Mouse (Mus musculus) MEL (cell line): ENCODE data around the gene Lmntd1. TPM values are rescaled to one million over a fixed set of nuclear protein-coding genes. Genes with fewer than 3 reads are reported as not detected.
A peak's percentile ranks its signal among the peaks of the same experiment; 100 is the strongest.

Experiments used
- DNase-seq: peaks from one replicate; pipeline ENCODE4 v3.0.0; 2011; ENCODE audit warnings: low read depth, low spot score
- H3K27ac ChIP-seq: 2 replicates; pipeline ENCODE4 v1.5.1; 2012; ENCODE audit warnings: low read depth, mild to moderate bottlenecking, control low read depth, low read length, moderate library complexity; ENCODE audit not compliant: control insufficient read depth
- H3K27me3 ChIP-seq, 2 experiments: fragments of 150-350 bp in 1 of 2; sonication (generic) in 1 of 2; 2 replicates each; pipeline ENCODE4 v1.6.1; 2012; ENCODE audit warnings: low read length in 2 of 2, mild to moderate bottlenecking in 2 of 2, improper control_type of control experiment in 1 of 2, moderate library complexity in 1 of 2; ENCODE audit not compliant: insufficient read depth in 2 of 2, control insufficient read depth in 1 of 2
- H3K36me3 ChIP-seq, 2 experiments: 2 replicates each; pipeline ENCODE4 v1.6.1; 2012 to 2014; ENCODE audit warnings: low read length in 2 of 2, improper control_type of control experiment in 1 of 2, inconsistent platforms in 1 of 2, mild to moderate bottlenecking in 1 of 2; ENCODE audit not compliant: insufficient read depth in 2 of 2, control insufficient read depth in 1 of 2
- H3K4me1 ChIP-seq, 2 experiments: fragments of 150-350 bp in 1 of 2; sonication (generic) in 1 of 2; 2 replicates each; pipeline ENCODE4 v1.6.1; 2012; ENCODE audit warnings: low read length in 2 of 2, improper control_type of control experiment in 1 of 2, mild to moderate bottlenecking in 1 of 2; ENCODE audit not compliant: insufficient read depth in 2 of 2, control insufficient read depth in 1 of 2
- H3K4me3 ChIP-seq, 2 experiments: fragments of 150-350 bp in 1 of 2; sonication (generic) in 1 of 2; 2 replicates each; pipeline ENCODE4 v1.5.1; 2012; ENCODE audit warnings: low read depth in 2 of 2, low read length in 2 of 2, mild to moderate bottlenecking in 2 of 2, moderate library complexity in 2 of 2, control low read depth in 1 of 2, improper control_type of control experiment in 1 of 2; ENCODE audit not compliant: control insufficient read depth in 1 of 2, insufficient read depth in 1 of 2
- H3K79me2 ChIP-seq: 2 replicates; pipeline ENCODE4 v1.6.1; 2012; ENCODE audit warnings: mild to moderate bottlenecking, low read length, moderate library complexity; ENCODE audit not compliant: control insufficient read depth, poor library complexity, insufficient read depth
- H3K9ac ChIP-seq: 2 replicates; pipeline ENCODE4 v1.6.1; 2012; ENCODE audit warnings: low read depth, mild to moderate bottlenecking, control low read depth, low read length, moderate library complexity; ENCODE audit not compliant: control insufficient read depth, poor library complexity, severe bottlenecking
- H3K9me3 ChIP-seq: fragments of 150-350 bp; sonication (generic); replicated peaks from 2 replicates; pipeline ENCODE4 v1.6.1; 2012; ENCODE audit warnings: mild to moderate bottlenecking, low read length, improper control_type of control experiment, moderate library complexity; ENCODE audit not compliant: insufficient read depth
- BHLHE40 ChIP-seq: IDR thresholded peaks from 2 replicates; pipeline ENCODE4 v1.6.1; 2012; ENCODE audit warnings: low read depth, mild to moderate bottlenecking, inconsistent platforms, low read length, improper control_type of control experiment, borderline replicate concordance
- CTCF ChIP-seq, 3 experiments: IDR thresholded peaks in 2 of 3; conservative IDR thresholded peaks in 1 of 3; 2 replicates each; pipeline ENCODE4 v1.5.1; 2011 to 2012; ENCODE audit warnings: low read length in 3 of 3, low read depth in 2 of 3, mild to moderate bottlenecking in 2 of 3, improper control_type of control experiment in 1 of 3, inconsistent platforms in 1 of 3, mixed read lengths in 1 of 3, moderate library complexity in 1 of 3; ENCODE audit not compliant: control insufficient read depth in 1 of 3, insufficient read depth in 1 of 3, poor library complexity in 1 of 3, severe bottlenecking in 1 of 3
- GABPA ChIP-seq: IDR thresholded peaks from 2 replicates; pipeline ENCODE4 v1.6.1; 2012; ENCODE audit warnings: low read depth, mild to moderate bottlenecking, inconsistent platforms, low read length, improper control_type of control experiment, moderate library complexity
- HCFC1 ChIP-seq: IDR thresholded peaks from 2 replicates; pipeline ENCODE4 v1.6.1; 2012; ENCODE audit warnings: low read depth, mild to moderate bottlenecking, inconsistent platforms, low read length, improper control_type of control experiment, moderate library complexity
- KAT2A ChIP-seq: conservative IDR thresholded peaks from 2 replicates; pipeline ENCODE4 v1.6.1; 2012; ENCODE audit warnings: low read depth, low read length, improper control_type of control experiment, inconsistent platforms
- MXI1 ChIP-seq: IDR thresholded peaks from 2 replicates; pipeline ENCODE4 v1.6.1; 2011; ENCODE audit warnings: mild to moderate bottlenecking, low read depth, low read length, improper control_type of control experiment
- MYC ChIP-seq: IDR thresholded peaks from 2 replicates; pipeline ENCODE4 v1.6.1; 2011; ENCODE audit warnings: low read depth, mild to moderate bottlenecking, low read length, improper control_type of control experiment, moderate library complexity
- POLR2A ChIP-seq, 2 experiments: IDR thresholded peaks; 2 replicates each; pipeline ENCODE4 v1.6.1; 2011 to 2012; ENCODE audit warnings: low read length in 2 of 2, mild to moderate bottlenecking in 2 of 2, control low read depth in 1 of 2, improper control_type of control experiment in 1 of 2, low read depth in 1 of 2, moderate library complexity in 1 of 2; ENCODE audit not compliant: control insufficient read depth in 1 of 2, insufficient read depth in 1 of 2, poor library complexity in 1 of 2
- POLR2AphosphoS2 ChIP-seq: IDR thresholded peaks from 2 replicates; pipeline ENCODE4 v1.6.1; 2011; ENCODE audit warnings: low read length, improper control_type of control experiment
- POLR2AphosphoS5 ChIP-seq: IDR thresholded peaks from 2 replicates; pipeline ENCODE4 v1.6.1; 2012; ENCODE audit warnings: low read depth, borderline replicate concordance, mild to moderate bottlenecking, inconsistent platforms, low read length, moderate library complexity, mixed read lengths
- RCOR1 ChIP-seq: IDR thresholded peaks from 2 replicates; pipeline ENCODE4 v1.6.1; 2012; ENCODE audit warnings: low read depth, mild to moderate bottlenecking, inconsistent platforms, low read length, improper control_type of control experiment
- SMC3 ChIP-seq: IDR thresholded peaks from 2 replicates; pipeline ENCODE4 v1.6.1; 2011; ENCODE audit warnings: low read depth, low read length, improper control_type of control experiment
- TBP ChIP-seq: IDR thresholded peaks from 2 replicates; pipeline ENCODE4 v1.8.0; 2011; ENCODE audit warnings: low read depth, low read length, improper control_type of control experiment
- ZC3H11A ChIP-seq: IDR thresholded peaks from 2 replicates; pipeline ENCODE4 v1.6.1; 2012; ENCODE audit warnings: low read depth, mild to moderate bottlenecking, inconsistent platforms, low read length, improper control_type of control experiment
- polyA plus RNA-seq, 2 experiments: library from polyadenylated mRNA; stranded (reverse) in 1 of 2; unstranded in 1 of 2; fragments of >175 nt in 1 of 2; fragments of >200 nt in 1 of 2; gene quantifications; 2 replicates each; pipeline versions ENCODE4 v1.2.1 to v1.2.4; 2012; ENCODE audit warnings: low replicate concordance in 2 of 2, low read depth in 1 of 2; ENCODE audit not compliant: insufficient read length in 2 of 2, insufficient read depth in 1 of 2, missing spikeins in 1 of 2
- total RNA-seq: library from RNA; depleted of rRNA; stranded (reverse); fragments of 300-350 nt; gene quantifications from 2 replicates; pipeline ENCODE4 v1.2.3, GENCODE M21; 2012

Gene Lmntd1
- total and polyA plus RNA-seq, 3 experiments: not detected

DNA sequence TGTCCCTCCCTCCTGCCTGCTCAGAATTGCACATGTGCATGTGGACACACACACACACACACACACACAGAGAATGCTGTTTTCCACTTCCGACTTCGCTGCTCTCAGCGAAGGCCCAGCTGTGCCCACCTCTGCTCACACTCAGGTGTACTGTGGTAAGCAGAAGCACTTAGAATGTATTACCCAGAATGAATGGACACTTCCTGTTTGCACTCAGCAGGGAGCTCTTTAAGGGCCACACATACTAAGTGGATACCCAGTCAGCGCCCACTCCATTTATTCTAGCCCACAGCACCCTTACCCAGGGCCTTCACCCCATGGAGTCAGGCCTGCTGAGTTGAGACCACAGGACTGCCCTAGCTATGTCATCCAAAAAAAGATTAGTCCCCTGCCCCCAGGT is 9.0 kb upstream of the Lmntd1 start:
- TF ChIP-seq GABPA (no peak), SMC3 (no peak), MYC (no peak), KAT2A (no peak), POLR2AphosphoS2 (no peak), TBP (no peak), ZC3H11A (no peak), MXI1 (no peak)

DNA sequence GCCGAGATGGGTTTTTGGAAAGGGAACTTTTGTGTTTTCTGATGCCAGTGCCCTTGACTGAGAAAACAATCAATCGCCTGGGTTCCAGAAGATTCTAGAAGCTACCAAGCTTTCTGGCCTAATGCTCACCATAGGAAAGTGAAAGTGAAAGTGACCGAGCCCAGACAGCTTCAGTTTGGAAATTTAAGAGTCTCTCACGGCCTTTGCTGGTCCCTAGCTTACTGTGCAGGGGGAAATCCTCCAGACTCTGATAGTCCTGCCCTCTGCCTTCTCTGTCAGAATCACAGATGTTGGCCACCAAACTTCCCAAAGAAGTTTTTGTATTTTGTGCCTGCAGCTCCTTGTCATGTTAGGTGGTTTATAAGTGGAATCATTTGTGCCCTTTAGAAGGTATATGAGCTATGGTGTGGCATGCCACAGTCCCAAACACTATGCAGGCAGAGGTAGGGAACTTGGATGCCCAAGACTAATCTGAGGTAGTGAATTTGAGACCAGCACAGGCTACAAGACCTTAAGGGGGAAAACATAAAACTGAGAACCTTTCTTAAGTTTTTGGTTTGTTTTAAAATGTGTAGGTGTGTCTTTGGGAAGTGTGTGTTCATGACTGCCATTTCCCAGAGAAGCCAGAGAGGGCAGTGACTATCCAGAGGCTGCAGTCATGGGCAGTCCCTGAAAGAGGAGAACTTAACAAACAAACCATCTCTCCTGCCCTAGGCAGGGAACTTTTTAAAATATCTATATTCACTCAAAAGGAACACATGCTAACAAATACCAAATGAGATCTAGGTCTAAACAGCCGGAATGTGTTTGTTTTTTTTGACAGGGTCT is 2.5 kb upstream of the Lmntd1 start:
- Histone ChIP-seq H3K36me3 (no peaks in the 10 kb centered on the region), H3K9ac (peak overlapping the region; percentile 30), H3K4me3 (peak overlapping the region; percentile 53 to 77), H3K4me1 (no peaks in the 10 kb centered on the region), H3K27me3 (no peaks in the 10 kb centered on the region), H3K27ac (no peak overlapping the region), H3K79me2 (no peaks in the 10 kb centered on the region), H3K9me3 (no peaks in the 10 kb centered on the region)
- DNase-seq: peak; percentile 11
- TF ChIP-seq BHLHE40 (no peak), HCFC1 (no peak)

More for the DNA sequence above, 9.0 kb upstream of the Lmntd1 start:
- H3K79me2 ChIP-seq: no peaks in the 10 kb centered on the region
- H3K4me3 ChIP-seq: no peak overlapping the region
- no peak for DNase-seq
- H3K9me3 ChIP-seq: no peaks in the 10 kb centered on the region
- H3K27ac ChIP-seq: no peak overlapping the region
- H3K27me3 ChIP-seq: no peaks in the 10 kb centered on the region
- no peaks in the 10 kb centered on the region for H3K36me3 ChIP-seq
- H3K4me1 ChIP-seq: no peaks in the 10 kb centered on the region
- no peak overlapping the region for H3K9ac ChIP-seq

DNA sequence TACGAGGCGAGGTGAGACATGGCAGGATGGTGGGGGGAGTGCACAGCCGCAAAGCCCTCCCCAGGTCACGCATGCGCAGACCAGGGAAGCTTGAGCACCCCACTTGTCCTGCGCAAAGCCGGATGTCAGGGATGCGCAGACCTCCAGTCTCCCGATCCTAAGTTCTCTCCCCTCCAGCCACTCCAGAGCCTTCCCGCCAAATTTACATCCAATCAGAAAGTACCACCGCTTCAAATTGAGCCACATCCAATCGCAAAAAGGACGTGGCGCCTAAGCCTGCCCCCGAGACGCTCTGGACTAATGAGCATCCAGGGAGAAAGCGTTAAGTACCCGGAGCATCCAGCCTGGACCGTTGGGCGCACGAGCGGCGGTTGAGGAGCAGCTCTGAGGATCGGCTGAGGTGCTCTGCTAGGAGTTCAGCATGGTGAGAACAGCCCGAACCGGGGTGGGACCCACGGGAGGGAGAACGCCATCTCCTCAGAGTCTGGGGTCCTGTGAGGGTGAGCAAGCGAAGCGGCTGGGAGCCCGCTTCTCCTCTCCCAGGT is 1.6 kb upstream of the Lmntd1 start, which contains the start of gene Tuba3b:
Gene Tuba3b, plus strand, starts transcription at position 92 of the 545 bp plus-strand sequence.
- Histone ChIP-seq H3K79me2 (no peaks in the 10 kb centered on the region), H3K36me3 (no peaks in the 10 kb centered on the region), H3K27me3 (no peaks in the 10 kb centered on the region), H3K4me3 (peak within 1 kb of the TSS; percentile 53 to 77), H3K9me3 (no peaks in the 10 kb centered on the region), H3K27ac (no peak within 1 kb of the TSS), H3K9ac (peak within 1 kb of the TSS; percentile 30), H3K4me1 (no peaks in the 10 kb centered on the region)
- no peak for DNase-seq
- no peak for TF ChIP-seq POLR2A (IDR thresholded peaks at IDR 0.05; ENCODE audit: control insufficient read depth in 1 of 2, insufficient read depth in 1 of 2, low read depth in 1 of 2, low read length in 2 of 2, poor library complexity in 1 of 2)
- TF ChIP-seq RCOR1: no peak
- no peak for TF ChIP-seq CTCF (IDR thresholded peaks at IDR 0.05 in 2 of 3, conservative IDR thresholded peaks at IDR 0.05 in 1 of 3; ENCODE audit: control insufficient read depth in 1 of 3, insufficient read depth in 1 of 3, low read depth in 2 of 3, low read length in 3 of 3, poor library complexity in 1 of 3, severe bottlenecking in 1 of 3)
- TF ChIP-seq KAT2A: no peak
- TF ChIP-seq POLR2AphosphoS5: no peak
